Comparison of ENCODE assay signal across 10 mouse cellular contexts in genomic region chr11:44545181-44545580, GRCm38 (mm10). TPM values are rescaled to one million over a fixed set of nuclear protein-coding genes. Genes with fewer than 3 reads are reported as not detected.
DNase-seq lines count a peak whose midpoint lies in the region; ATAC-seq and TF ChIP-seq lines count a peak whose summit lies in the region.
"Had no signal": no experiment of that assay in that cellular context is flagged by ENCODE, and none has a peak within 500 bp of the region (broad histone marks: within the 10 kb centered on the region; RNA-seq: fewer than 3 reads in every experiment).

No protein-coding gene starts in this region.

- no peak for TF ChIP-seq CTCF in spleen, adult 2 months (IDR thresholded peaks at IDR 0.05; ENCODE audit: extremely low read depth, insufficient read depth, insufficient read length, insufficient replicate concordance)
- no peak for TF ChIP-seq CTCF in intestine, postnatal 0 days (IDR thresholded peaks at IDR 0.05; ENCODE audit: low read depth)

- ATAC-seq in intestine, postnatal 0 days: peak; percentile 51; the same call in 1 of the 2 replicates
- ATAC-seq in megakaryocyte, adult 5-6 weeks (ENCODE audit: poor library complexity, severe bottlenecking): peak; percentile 66

- H3K9me3 ChIP-seq in intestine, postnatal 0 days (ENCODE audit: control insufficient read depth): no peaks in the 10 kb centered on the region
- H3K9me3 ChIP-seq: forebrain, embryonic 12.5 days; neural tube, embryonic 13.5 days had no signal

- no peaks in the 10 kb centered on the region for H3K27me3 ChIP-seq in spleen, adult 2 months (ENCODE audit: control insufficient read depth, insufficient read depth, low read length)
- H3K27me3 ChIP-seq in intestine, postnatal 0 days (replicated peaks; ENCODE audit: control insufficient read depth, insufficient read depth, low read length): no peaks in the 10 kb centered on the region
- H3K27me3 ChIP-seq: forebrain, embryonic 12.5 days; neural tube, embryonic 13.5 days had no signal

- peak overlapping the region; percentile 84 for H3K27ac ChIP-seq in spleen, adult 2 months (ENCODE audit: insufficient read depth, low read length)
- H3K27ac ChIP-seq in intestine, postnatal 0 days (ENCODE audit: low read depth, low read length): no peak overlapping the region
- H3K27ac ChIP-seq: forebrain, embryonic 12.5 days; neural tube, embryonic 13.5 days had no signal

- no peak overlapping the region for H3K9ac ChIP-seq in intestine, postnatal 0 days (ENCODE audit: low read depth, low read length)
- H3K9ac ChIP-seq: forebrain, embryonic 12.5 days; neural tube, embryonic 13.5 days had no signal

- peaks cover 30% of the 10 kb centered on the region for H3K4me1 ChIP-seq in spleen, adult 2 months (ENCODE audit: control insufficient read depth, insufficient read depth, insufficient read length)
- H3K4me1 ChIP-seq in intestine, postnatal 0 days (replicated peaks; ENCODE audit: control insufficient read depth, insufficient read depth, low read length): 0 out of 2 replicates have a peak, but pooled peaks cover 2% of the 10 kb centered on the region
- H3K4me1 ChIP-seq: neural tube, embryonic 13.5 days had no signal

- H3K4me2 ChIP-seq in intestine, postnatal 0 days (replicated peaks; ENCODE audit: low read depth): no peak overlapping the region
- H3K4me2 ChIP-seq: forebrain, embryonic 12.5 days; neural tube, embryonic 13.5 days had no signal

- H3K4me3 ChIP-seq in spleen, adult 2 months (ENCODE audit: extremely low read depth, insufficient read depth, insufficient read length): no peak overlapping the region
- H3K4me3 ChIP-seq in intestine, postnatal 0 days (ENCODE audit: low read depth, low read length): no peak overlapping the region
- H3K4me3 ChIP-seq: forebrain, embryonic 12.5 days; neural tube, embryonic 13.5 days had no signal

- DNase-seq in spleen, adult 2 months (ENCODE audit: low read depth in 1 of 2, low spot score in 2 of 2): peak; percentile 32 to 54
- no peak for DNase-seq in spleen, postnatal 14 days (ENCODE audit: low spot score in 2 of 2)
- DNase-seq in thymus, postnatal 4 days: peak; percentile 63
- DNase-seq in embryo, embryonic 10 days (ENCODE audit: low spot score): no peak
- DNase-seq in cerebellum, postnatal 36 days: no peak
- no peak for DNase-seq in frontal cortex, postnatal 25 days (ENCODE audit: low spot score in 2 of 2)

- H3K36me3 ChIP-seq in spleen, adult 2 months (ENCODE audit: control insufficient read depth, insufficient read depth, low read length): peaks cover 26% of the 10 kb centered on the region
- peaks cover 12% of the 10 kb centered on the region; the same call in 1 of the 2 replicates for H3K36me3 ChIP-seq in intestine, postnatal 0 days (ENCODE audit: control insufficient read depth, insufficient read depth)

- WGBS in spleen, adult 2 months: 12% methylated on average over 7 of the region's 7 CpGs
- 24% methylated on average over 7 of the region's 7 CpGs for WGBS in intestine, postnatal 0 days

- TF ChIP-seq POLR2A in spleen, adult 2 months (IDR thresholded peaks at IDR 0.05; ENCODE audit: low read depth, low read length): no peak

RNA-seq across cellular contexts. Expression of gene Rnf145, which starts 26.4 kb away (rescaled TPM):
- 65.5 and 191 TPM in 2 replicates for polyA plus RNA-seq in spleen, adult 2 months (2012; rRNA removed)
- polyA plus RNA-seq in intestine, postnatal 0 days (2015; fragmentation: Nextera tagmentation; extraction: Ambion mirVana): 22.8 and 28.2 TPM in 2 replicates
- total RNA-seq in megakaryocyte, adult 5-6 weeks (2015): 15.9 and 17.3 TPM in 2 replicates
- total RNA-seq in megakaryocyte, adult 5-6 weeks (2017): 20.9 and 21.0 TPM in 2 replicates

Comparison
In these comparisons a context has a peak if more than half of its experiments do, and no peak if none do; other contexts are left out.
1. DNase-seq: peak in spleen, adult 2 months (2 of 2) and thymus, postnatal 4 days (single experiment); none in spleen, postnatal 14 days (0 of 2), embryo, embryonic 10 days (single experiment), cerebellum, postnatal 36 days (0 of 2) and frontal cortex, postnatal 25 days (0 of 2).